Mouse (Mus musculus) liver, embryonic 15.5 days (tissue): ENCODE results near the gene Clasp2. TPM values are rescaled to one million over a fixed set of nuclear protein-coding genes. Genes with fewer than 3 reads are reported as not detected.

ENCODE experiments used
- ATAC-seq: fragments of 200-750 bp; cut with Nextera tagmentation; 2 replicates; pipeline ENCODE4 v1.8.0; 2017; ENCODE audit warnings: moderate number of reproducible peaks, mild to moderate bottlenecking, moderate library complexity; ENCODE audit not compliant: insufficient read depth
- H3K27ac ChIP-seq: fragments of 300-500 bp; sonication (generic); replicated peaks from 2 replicates; pipeline ENCODE4 v1.5.1; 2015; ENCODE audit warnings: mild to moderate bottlenecking, inconsistent platforms
- H3K27me3 ChIP-seq: fragments of 300-500 bp; sonication (generic); 2 replicates; pipeline ENCODE4 v1.6.1; 2015; ENCODE audit warnings: mild to moderate bottlenecking, inconsistent platforms
- H3K36me3 ChIP-seq: fragments of 300-500 bp; sonication (generic); replicated peaks from 2 replicates; pipeline ENCODE4 v1.6.1; 2015; ENCODE audit warnings: moderate library complexity, mild to moderate bottlenecking, inconsistent platforms
- H3K4me1 ChIP-seq: fragments of 300-500 bp; sonication (generic); replicated peaks from 2 replicates; pipeline ENCODE4 v1.6.1; 2015; ENCODE audit warnings: inconsistent platforms
- H3K4me2 ChIP-seq: fragments of 300-500 bp; sonication (generic); 2 replicates; pipeline ENCODE4 v1.6.1; 2015; ENCODE audit warnings: moderate library complexity, mild to moderate bottlenecking, inconsistent platforms
- H3K4me3 ChIP-seq: fragments of 300-500 bp; sonication (generic); replicated peaks from 2 replicates; pipeline ENCODE4 v1.5.1; 2015; ENCODE audit warnings: mild to moderate bottlenecking, inconsistent platforms
- H3K9ac ChIP-seq: fragments of 300-500 bp; sonication (generic); 2 replicates; pipeline ENCODE4 v1.6.1; 2015; ENCODE audit warnings: moderate library complexity, mild to moderate bottlenecking, inconsistent platforms
- H3K9me3 ChIP-seq: fragments of 300-500 bp; sonication (generic); replicated peaks from 2 replicates; pipeline ENCODE4 v1.6.1; 2016; ENCODE audit warnings: inconsistent platforms
- WGBS: fragments of 180-500 bp; shearing (Covaris S2); methylation state at CpG from one replicate; pipeline ENCODE4 v1.1.7; 2015; ENCODE audit warnings: mixed read lengths; ENCODE audit not compliant: insufficient replicate concordance; 5-methylcytosine and 5-hydroxymethylcytosine counted together
- polyA plus RNA-seq: library from polyadenylated mRNA; unstranded; fragments of >200 nt; fragmentation: Nextera tagmentation; extraction: Ambion mirVana; gene quantifications from 2 replicates; pipeline ENCODE4 v1.2.1, GENCODE M21; 2015

The Clasp2 gene
- polyA plus RNA-seq, 1 experiment from 2014 or later, result 9.9 TPM

DNA sequence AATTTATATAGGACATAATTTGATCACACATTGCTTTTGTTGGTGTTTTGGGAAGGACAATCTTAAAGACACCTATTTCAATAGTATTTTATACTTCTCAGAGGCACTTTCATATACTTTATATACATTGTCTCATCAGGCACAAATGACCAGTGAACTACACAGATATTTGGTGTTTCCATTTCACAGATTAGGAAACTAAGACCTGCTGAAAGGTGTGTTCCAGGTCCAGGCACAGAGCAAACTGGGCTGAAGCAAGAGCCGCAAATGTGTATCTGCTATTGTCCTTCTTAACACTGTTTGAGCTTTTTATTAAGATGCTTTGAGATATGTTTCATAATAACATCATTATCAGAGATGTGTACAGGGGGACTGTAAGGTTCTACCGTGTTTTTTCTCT, 52.7 kb downstream of the Clasp2 start:
- WGBS, result 78% methylated on average over 2 of the region's 2 CpGs
- Histone ChIP-seq H3K4me3 (no peak overlapping the region), H3K36me3 (no peaks in the 10 kb centered on the region), H3K9me3 (no peaks in the 10 kb centered on the region), H3K9ac (no peak overlapping the region), H3K27me3 (no peaks in the 10 kb centered on the region), H3K4me1 (peaks cover 17% of the 10 kb centered on the region), H3K4me2 (no peak overlapping the region), H3K27ac (no peak overlapping the region)
- no peak for ATAC-seq

DNA sequence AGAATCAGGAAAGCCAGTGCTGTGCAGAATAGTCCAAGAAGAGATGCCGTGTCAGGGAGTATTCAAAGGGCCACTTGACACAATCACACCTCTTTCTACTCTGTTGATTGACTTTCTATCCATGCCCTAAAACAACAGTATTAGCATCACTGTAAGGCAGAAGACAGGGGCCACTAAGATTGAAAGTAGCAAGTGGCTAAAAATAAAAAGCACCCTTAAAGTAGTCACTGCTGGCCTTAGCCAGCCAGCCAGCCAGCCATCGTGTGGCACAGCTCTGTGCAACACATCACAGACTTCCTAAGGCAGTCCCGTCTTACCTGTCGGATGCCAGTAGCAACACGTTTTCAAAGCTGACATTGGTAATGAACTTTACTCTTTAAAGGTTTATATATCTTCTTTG, 55.9 kb downstream of the Clasp2 start:
- H3K27me3 ChIP-seq, result no peaks in the 10 kb centered on the region

GRCm38 (mm10) chr9:113800671-113801070, 59.4 kb downstream of the Clasp2 start:
- no peaks in the 10 kb centered on the region for H3K27me3 ChIP-seq
- no peak overlapping the region for H3K9ac ChIP-seq
- WGBS, result 65% methylated on average over 3 of the region's 3 CpGs
- no peak overlapping the region for H3K4me2 ChIP-seq
- H3K27ac ChIP-seq, result no peak overlapping the region
- ATAC-seq, result no peak
- H3K4me1 ChIP-seq, result peaks cover 18% of the 10 kb centered on the region; the same call in 1 of the 2 replicates
- no peak overlapping the region for H3K4me3 ChIP-seq
- H3K9me3 ChIP-seq, result no peaks in the 10 kb centered on the region
- H3K36me3 ChIP-seq, result no peaks in the 10 kb centered on the region

More for the DNA sequence above, 55.9 kb downstream of the Clasp2 start:
- WGBS, result 80% methylated on average over 5 of the region's 5 CpGs
- no peak overlapping the region for H3K4me2 ChIP-seq
- H3K27ac ChIP-seq, result no peak overlapping the region
- no peaks in the 10 kb centered on the region for H3K36me3 ChIP-seq
- H3K4me3 ChIP-seq, result no peak overlapping the region
- no peak overlapping the region for H3K9ac ChIP-seq
- H3K4me1 ChIP-seq, result peaks cover 26% of the 10 kb centered on the region
- no peaks in the 10 kb centered on the region for H3K9me3 ChIP-seq
- ATAC-seq, result no peak

- ATAC-seq, result no peak
- H3K4me3 ChIP-seq, result no peak overlapping the region
- H3K36me3 ChIP-seq, result no peaks in the 10 kb centered on the region
- no peaks in the 10 kb centered on the region for H3K9me3 ChIP-seq
- peaks cover 18% of the 10 kb centered on the region; the same call in 1 of the 2 replicates for H3K4me1 ChIP-seq
- 66% methylated on average over 3 of the region's 3 CpGs for WGBS
- no peak overlapping the region for H3K9ac ChIP-seq
- H3K27ac ChIP-seq, result no peak overlapping the region
- no peaks in the 10 kb centered on the region for H3K27me3 ChIP-seq
- H3K4me2 ChIP-seq, result no peak overlapping the region
Observed at GRCm38 (mm10) chr9:113802734-113803133, 61.5 kb downstream of the Clasp2 start.

DNA sequence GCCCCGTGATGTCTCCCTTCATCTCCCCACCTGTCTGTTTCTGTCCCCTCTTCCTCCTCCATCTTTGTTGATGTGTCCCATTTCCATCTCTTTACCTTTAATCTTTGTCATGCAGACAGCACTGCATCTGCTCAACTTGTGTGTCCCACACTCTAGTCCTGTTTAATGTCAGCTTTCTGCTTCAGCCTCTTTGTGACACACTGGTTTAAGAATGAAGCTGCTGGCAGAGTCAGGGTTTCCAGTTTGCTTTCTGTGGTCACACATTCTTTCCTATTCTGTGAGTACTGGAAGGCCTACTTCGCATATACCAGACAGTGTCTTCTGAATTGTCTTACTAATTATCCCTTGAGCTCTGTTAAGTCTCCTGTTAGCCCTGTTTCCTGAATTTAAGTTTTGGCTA, 62.5 kb downstream of the Clasp2 start:
- no peak for ATAC-seq
- no peak overlapping the region for H3K9ac ChIP-seq
- H3K4me1 ChIP-seq, result peaks cover 18% of the 10 kb centered on the region; the same call in 1 of the 2 replicates
- no peaks in the 10 kb centered on the region for H3K36me3 ChIP-seq
- no peak overlapping the region for H3K4me2 ChIP-seq
- H3K4me3 ChIP-seq, result no peak overlapping the region
- 73% methylated on average over 2 of the region's 2 CpGs for WGBS
- no peaks in the 10 kb centered on the region for H3K27me3 ChIP-seq
- no peak overlapping the region for H3K27ac ChIP-seq
- H3K9me3 ChIP-seq, result no peaks in the 10 kb centered on the region

DNA sequence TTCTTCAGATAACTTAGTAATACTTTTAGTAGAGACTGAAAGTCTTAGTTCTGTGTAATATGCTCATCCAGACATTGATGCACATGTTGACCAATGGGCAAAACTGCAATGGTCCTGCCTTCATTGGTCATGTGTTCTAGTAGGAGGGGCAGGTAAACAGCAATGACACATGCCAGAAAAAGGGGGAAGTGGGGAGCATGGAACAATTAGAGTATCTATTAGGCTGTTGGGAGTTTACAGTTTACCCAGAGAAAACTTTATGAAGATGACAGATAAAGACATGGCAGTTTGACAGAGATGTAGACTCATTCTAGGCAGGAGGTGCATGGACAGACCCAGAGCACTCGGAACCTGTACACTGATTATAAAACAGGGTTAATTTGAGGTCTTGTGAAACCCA, 64.1 kb downstream of the Clasp2 start:
- 66% methylated on average over 1 of the region's 1 CpGs for WGBS
- H3K4me2 ChIP-seq, result no peak overlapping the region
- no peak for ATAC-seq
- H3K27ac ChIP-seq, result no peak overlapping the region
- H3K4me3 ChIP-seq, result no peak overlapping the region
- no peaks in the 10 kb centered on the region for H3K27me3 ChIP-seq
- H3K36me3 ChIP-seq, result no peaks in the 10 kb centered on the region
- no peak overlapping the region for H3K9ac ChIP-seq
- no peaks in the 10 kb centered on the region for H3K9me3 ChIP-seq
- H3K4me1 ChIP-seq, result peaks cover 20% of the 10 kb centered on the region; the same call in 1 of the 2 replicates

DNA sequence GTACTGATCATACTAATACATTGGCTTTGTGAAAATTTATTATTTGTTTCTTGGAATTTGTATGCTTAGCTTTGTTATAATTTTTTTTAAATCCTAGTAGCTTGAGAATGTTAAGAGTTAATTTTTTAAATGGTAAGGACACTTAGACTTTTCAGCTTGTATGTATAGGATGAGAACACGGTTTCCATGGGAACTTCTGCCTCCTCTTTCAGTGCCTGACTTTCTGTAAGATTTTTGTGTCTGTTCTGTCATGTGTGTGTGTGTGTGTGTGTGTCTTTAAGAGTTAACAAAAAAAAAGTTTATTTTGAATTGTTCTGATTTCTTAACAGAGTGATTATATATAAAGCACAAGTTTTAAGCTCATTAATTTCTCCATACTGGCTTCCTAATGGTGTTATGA, 70.1 kb downstream of the Clasp2 start:
- 67% methylated on average over 1 of the region's 1 CpGs for whole genome bisulfite sequencing
- no peak for ATAC-seq
- no peak overlapping the region for H3K4me3 ChIP-seq
- no peaks in the 10 kb centered on the region for H3K9me3 ChIP-seq
- H3K27ac ChIP-seq, result no peak overlapping the region
- no peak overlapping the region for H3K9ac ChIP-seq
- H3K36me3 ChIP-seq, result no peaks in the 10 kb centered on the region
- no peaks in the 10 kb centered on the region for H3K27me3 ChIP-seq
- H3K4me2 ChIP-seq, result no peak overlapping the region
- H3K4me1 ChIP-seq, result peaks cover 14% of the 10 kb centered on the region

DNA sequence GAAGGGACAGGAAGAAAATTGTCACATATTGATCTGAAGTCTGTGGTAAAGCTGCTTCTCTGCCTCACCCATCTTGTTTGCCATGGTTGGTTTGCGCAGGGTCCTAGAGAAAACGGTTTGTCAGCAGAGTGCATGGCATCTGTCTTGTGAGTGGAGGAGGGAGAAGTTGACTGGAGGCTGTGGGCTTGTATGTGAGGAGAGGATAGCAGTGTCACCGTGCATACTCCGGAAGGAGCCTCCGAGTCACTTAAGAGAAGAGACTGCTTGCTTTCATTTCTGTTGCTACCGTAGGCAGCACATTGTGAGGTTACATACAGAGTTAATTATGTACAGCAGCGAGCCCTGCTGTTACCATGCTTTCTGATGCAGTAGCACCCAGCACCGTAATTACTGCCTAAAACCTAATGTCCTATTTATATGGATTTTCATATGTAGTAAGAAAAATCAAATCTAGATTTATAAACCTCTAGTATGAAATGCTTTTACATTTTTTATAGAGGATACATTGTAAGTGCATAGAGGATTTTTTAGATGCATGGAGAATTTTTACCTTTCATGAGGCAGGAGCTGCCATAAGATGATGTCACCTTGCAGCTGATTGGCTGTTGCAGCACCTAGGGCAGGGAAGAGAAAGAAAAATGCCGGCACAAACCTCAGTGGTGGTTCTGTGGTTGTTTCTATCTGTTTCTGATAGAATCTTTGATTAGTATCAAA, 70.8 kb downstream of the Clasp2 start:
- ATAC-seq, result peak; percentile 22

DNA sequence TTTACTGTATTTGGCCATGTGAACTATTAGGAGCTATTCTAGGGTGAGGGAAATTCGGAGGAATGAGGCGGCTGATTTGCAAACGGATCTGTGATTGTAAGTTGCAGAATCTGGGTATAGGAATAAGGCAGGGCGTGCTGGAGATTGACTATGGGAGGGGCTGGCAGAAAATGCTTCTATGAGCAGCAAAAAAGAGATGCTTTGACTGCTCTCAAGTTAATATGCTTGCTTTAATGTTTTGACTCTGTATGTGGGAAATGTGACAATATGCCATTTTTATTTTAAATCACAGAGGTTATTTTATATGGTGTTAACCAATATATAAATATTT, 71.4 kb downstream of the Clasp2 start:
- Histone ChIP-seq H3K4me1 (peaks cover 14% of the 10 kb centered on the region), H3K36me3 (no peaks in the 10 kb centered on the region), H3K4me2 (peak overlapping the region; percentile 45), H3K27me3 (no peaks in the 10 kb centered on the region), H3K27ac (no peak overlapping the region), H3K9me3 (no peaks in the 10 kb centered on the region), H3K9ac (no peak overlapping the region), H3K4me3 (no peak overlapping the region)
- no peak for ATAC-seq
- WGBS, result 58% methylated on average over 4 of the region's 4 CpGs

More for the DNA sequence above, 70.8 kb downstream of the Clasp2 start:
- no peak overlapping the region for H3K27ac ChIP-seq
- 39% methylated on average over 9 of the region's 9 CpGs for WGBS
- no peak overlapping the region for H3K9ac ChIP-seq
- H3K4me2 ChIP-seq, result peak overlapping the region; percentile 45
- H3K4me3 ChIP-seq, result peak overlapping the region; percentile 35
- no peaks in the 10 kb centered on the region for H3K9me3 ChIP-seq
- H3K4me1 ChIP-seq, result peaks cover 14% of the 10 kb centered on the region
- H3K36me3 ChIP-seq, result no peaks in the 10 kb centered on the region
- H3K27me3 ChIP-seq, result no peaks in the 10 kb centered on the region

DNA sequence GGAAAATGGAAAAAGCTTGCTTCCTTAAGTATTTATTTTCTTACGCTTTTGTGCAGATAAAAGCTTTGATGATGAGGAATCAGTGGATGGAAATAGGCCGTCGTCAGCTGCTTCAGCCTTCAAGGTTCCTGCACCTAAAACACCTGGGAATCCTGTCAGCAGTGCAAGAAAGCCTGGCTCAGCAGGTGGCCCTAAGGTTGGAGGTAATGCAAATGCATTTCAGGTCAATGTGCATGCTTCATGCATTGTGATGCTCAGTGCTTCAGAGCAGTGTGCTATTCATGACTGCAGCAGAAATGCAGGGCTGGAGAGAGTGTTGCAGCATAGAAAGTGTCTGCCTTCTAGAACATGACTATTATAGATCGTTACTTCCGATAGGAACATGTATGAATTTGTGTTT, 71.8 kb downstream of the Clasp2 start:
- WGBS, result 87% methylated on average over 5 of the region's 5 CpGs
- Histone ChIP-seq H3K9ac (no peak overlapping the region), H3K27me3 (no peaks in the 10 kb centered on the region), H3K4me2 (no peak overlapping the region), H3K27ac (no peak overlapping the region), H3K4me1 (peaks cover 14% of the 10 kb centered on the region), H3K36me3 (no peaks in the 10 kb centered on the region), H3K4me3 (no peak overlapping the region), H3K9me3 (no peaks in the 10 kb centered on the region)
- ATAC-seq, result no peak

- no peak for ATAC-seq
Observed at GRCm38 (mm10) chr9:113815836-113816235, 74.6 kb downstream of the Clasp2 start.

GRCm38 (mm10) chr9:113822150-113822549, 80.9 kb downstream of the Clasp2 start:
- H3K4me2 ChIP-seq, result no peak overlapping the region
- no peaks in the 10 kb centered on the region for H3K27me3 ChIP-seq
- H3K36me3 ChIP-seq, result no peaks in the 10 kb centered on the region
- ATAC-seq, result no peak
- WGBS, result 69% methylated on average over 1 of the region's 1 CpGs
- no peak overlapping the region for H3K9ac ChIP-seq
- H3K4me1 ChIP-seq, result no peaks in the 10 kb centered on the region
- H3K27ac ChIP-seq, result no peak overlapping the region
- H3K4me3 ChIP-seq, result no peak overlapping the region
- H3K9me3 ChIP-seq, result no peaks in the 10 kb centered on the region

More at GRCm38 (mm10) chr9:113815836-113816235, 74.6 kb downstream of the Clasp2 start:
- H3K36me3 ChIP-seq, result no peaks in the 10 kb centered on the region
- H3K9me3 ChIP-seq, result no peaks in the 10 kb centered on the region
- WGBS, result 61% methylated on average over 2 of the region's 2 CpGs
- H3K4me2 ChIP-seq, result no peak overlapping the region
- no peaks in the 10 kb centered on the region for H3K27me3 ChIP-seq
- H3K4me3 ChIP-seq, result no peak overlapping the region
- H3K27ac ChIP-seq, result no peak overlapping the region
- H3K9ac ChIP-seq, result no peak overlapping the region
- peaks cover 8% of the 10 kb centered on the region for H3K4me1 ChIP-seq
